Mouse (Mus musculus): ENCODE measurements around the gene Wdr35. TPM values are rescaled to one million over a fixed set of nuclear protein-coding genes. Genes with fewer than 3 reads are reported as not detected.
"Not testable (repeated sequence)": the region's sequence is repeated elsewhere in the genome, so short reads cannot be mapped to it uniquely, and the experiment has no call there.

The Wdr35 gene
- polyA plus RNA-seq, 1 experiment from 2014 or later, result 27.1 TPM

GRCm38 (mm10) chr12:9016376-9016775, 42.7 kb downstream of the Wdr35 start:
- no peaks in the 10 kb centered on the region for H3K27me3 ChIP-seq
- H3K9ac ChIP-seq (replicated peaks), result no peak overlapping the region
- 94% methylated on average over 9 of the region's 9 CpGs for WGBS
- no peak for ATAC-seq (ENCODE audit: low FRiP score, low read depth)
- H3K36me3 ChIP-seq, result peaks cover 24% of the 10 kb centered on the region
- no peak overlapping the region for H3K4me2 ChIP-seq (replicated peaks)
- H3K9me3 ChIP-seq, result no peaks in the 10 kb centered on the region
- no peak overlapping the region for H3K4me3 ChIP-seq
- no peaks in the 10 kb centered on the region for H3K4me1 ChIP-seq
- H3K27ac ChIP-seq (replicated peaks), result no peak overlapping the region

GRCm38 (mm10) chr12:9020431-9020830, 46.7 kb downstream of the Wdr35 start:
- no peaks in the 10 kb centered on the region for H3K9me3 ChIP-seq
- H3K4me3 ChIP-seq, result no peak overlapping the region
- H3K27ac ChIP-seq (replicated peaks), result no peak overlapping the region
- ATAC-seq (ENCODE audit: low FRiP score, low read depth), result no peak
- 95% methylated on average over 8 of the region's 8 CpGs for WGBS
- H3K9ac ChIP-seq (replicated peaks), result no peak overlapping the region
- H3K36me3 ChIP-seq, result peaks cover 20% of the 10 kb centered on the region
- no peak overlapping the region for H3K4me2 ChIP-seq (replicated peaks)
- H3K27me3 ChIP-seq, result no peaks in the 10 kb centered on the region
- no peaks in the 10 kb centered on the region for H3K4me1 ChIP-seq

- no peak overlapping the region for H3K9ac ChIP-seq (replicated peaks)
- no peak overlapping the region for H3K4me2 ChIP-seq (replicated peaks)
- H3K36me3 ChIP-seq, result peaks cover 20% of the 10 kb centered on the region
- H3K27me3 ChIP-seq, result no peaks in the 10 kb centered on the region
- H3K27ac ChIP-seq (replicated peaks), result no peak overlapping the region
- H3K4me1 ChIP-seq, result no peaks in the 10 kb centered on the region
- no peak for ATAC-seq (ENCODE audit: low FRiP score, low read depth)
- 82% methylated on average over 3 of the region's 3 CpGs for WGBS
- H3K4me3 ChIP-seq, result no peak overlapping the region
- H3K9me3 ChIP-seq, result no peaks in the 10 kb centered on the region
These were observed 47.3 kb downstream of the Wdr35 start for GRCm38 (mm10) chr12:9020986-9021385.

GRCm38 (mm10) chr12:9023031-9023430, 49.3 kb downstream of the Wdr35 start:
- Histone ChIP-seq H3K36me3 (peaks cover 23% of the 10 kb centered on the region), H3K4me1 (no peaks in the 10 kb centered on the region), H3K9me3 (no peaks in the 10 kb centered on the region), H3K27ac (replicated peaks) (no peak overlapping the region), H3K4me2 (replicated peaks) (no peak overlapping the region), H3K4me3 (no peak overlapping the region), H3K9ac (replicated peaks) (no peak overlapping the region), H3K27me3 (no peaks in the 10 kb centered on the region)
- WGBS, result 70% methylated on average over 4 of the region's 4 CpGs
- ATAC-seq (ENCODE audit: low FRiP score, low read depth), result no peak

GRCm38 (mm10) chr12:9024071-9024470, 50.4 kb downstream of the Wdr35 start:
- no peak overlapping the region for H3K4me3 ChIP-seq
- H3K9me3 ChIP-seq, result no peaks in the 10 kb centered on the region
- no peaks in the 10 kb centered on the region for H3K27me3 ChIP-seq
- no peaks in the 10 kb centered on the region for H3K4me1 ChIP-seq
- peaks cover 20% of the 10 kb centered on the region for H3K36me3 ChIP-seq
- no peak for ATAC-seq (ENCODE audit: low FRiP score, low read depth)
- H3K27ac ChIP-seq (replicated peaks), result no peak overlapping the region
- WGBS, result 93% methylated on average over 14 of the region's 14 CpGs
- H3K4me2 ChIP-seq (replicated peaks), result no peak overlapping the region
- H3K9ac ChIP-seq (replicated peaks), result no peak overlapping the region

GRCm38 (mm10) chr12:9024736-9025135, 51.0 kb downstream of the Wdr35 start:
- Histone ChIP-seq H3K27me3 (no peaks in the 10 kb centered on the region), H3K36me3 (peaks cover 16% of the 10 kb centered on the region), H3K4me1 (no peaks in the 10 kb centered on the region), H3K9ac (replicated peaks) (no peak overlapping the region), H3K27ac (replicated peaks) (no peak overlapping the region), H3K4me2 (replicated peaks) (no peak overlapping the region), H3K4me3 (no peak overlapping the region), H3K9me3 (no peaks in the 10 kb centered on the region)
- ATAC-seq (ENCODE audit: low FRiP score, low read depth), result no peak
- 89% methylated on average over 13 of the region's 13 CpGs for WGBS

- no peak overlapping the region for H3K4me2 ChIP-seq (replicated peaks)
- no peaks in the 10 kb centered on the region for H3K9me3 ChIP-seq
- H3K4me3 ChIP-seq, result no peak overlapping the region
- H3K36me3 ChIP-seq, result peaks cover 16% of the 10 kb centered on the region
- peaks cover 7% of the 10 kb centered on the region for H3K4me1 ChIP-seq
- no peak overlapping the region for H3K27ac ChIP-seq (replicated peaks)
- no peaks in the 10 kb centered on the region for H3K27me3 ChIP-seq
- no peak overlapping the region for H3K9ac ChIP-seq (replicated peaks)
- ATAC-seq (ENCODE audit: low FRiP score, low read depth), result no peak
These were observed 53.2 kb downstream of the Wdr35 start for GRCm38 (mm10) chr12:9026843-9027242.

GRCm38 (mm10) chr12:9028816-9029215, 55.1 kb downstream of the Wdr35 start:
- H3K4me1 ChIP-seq; H3K27me3 ChIP-seq; H3K9ac ChIP-seq (replicated peaks); H3K4me3 ChIP-seq; H3K9me3 ChIP-seq; H3K27ac ChIP-seq (replicated peaks); ATAC-seq (ENCODE audit: low FRiP score, low read depth); H3K4me2 ChIP-seq (replicated peaks): not testable (repeated sequence)
- 94% methylated on average over 7 of the region's 7 CpGs for WGBS
- H3K36me3 ChIP-seq, result peaks cover 16% of the 10 kb centered on the region

- peaks cover 7% of the 10 kb centered on the region for H3K4me1 ChIP-seq
- no peaks in the 10 kb centered on the region for H3K27me3 ChIP-seq
- 67% methylated on average over 4 of the region's 4 CpGs for WGBS
- peak; percentile 68 for ATAC-seq (ENCODE audit: low FRiP score, low read depth)
- peak overlapping the region; percentile 71 for H3K4me3 ChIP-seq
- H3K36me3 ChIP-seq, result peaks cover 16% of the 10 kb centered on the region
- no peak overlapping the region for H3K9ac ChIP-seq (replicated peaks)
- no peaks in the 10 kb centered on the region for H3K9me3 ChIP-seq
- peak overlapping the region; percentile 99 for H3K27ac ChIP-seq (replicated peaks)
- peak overlapping the region; percentile 69 for H3K4me2 ChIP-seq (replicated peaks)
These were observed 55.8 kb downstream of the Wdr35 start for GRCm38 (mm10) chr12:9029506-9029887.

GRCm38 (mm10) chr12:9029888-9030723, 56.4 kb downstream of the Wdr35 start, which contains the start of gene Ttc32:
TSS of gene Ttc32 (plus strand) at chr12:9029997.
- peak within 1 kb of the TSS; percentile 69 for H3K4me2 ChIP-seq (replicated peaks)
- H3K9me3 ChIP-seq, result no peaks in the 10 kb centered on the region
- WGBS, result under 1% methylated on average over 65 of the region's 69 CpGs
- H3K4me3 ChIP-seq, result peak within 1 kb of the TSS; percentile 71
- H3K36me3 ChIP-seq, result peaks cover 12% of the 10 kb centered on the region
- peak within 1 kb of the TSS; percentile 81 for H3K9ac ChIP-seq (replicated peaks)
- H3K4me1 ChIP-seq, result peaks cover 7% of the 10 kb centered on the region
- H3K27ac ChIP-seq (replicated peaks), result peak within 1 kb of the TSS; percentile 99
- H3K27me3 ChIP-seq, result no peaks in the 10 kb centered on the region
- peak; percentile 96 for ATAC-seq (ENCODE audit: low FRiP score, low read depth)

- 0 out of 2 replicates have a peak overlapping the region, but pooled peaks have one; percentile 99 for H3K27ac ChIP-seq (replicated peaks)
- ATAC-seq (ENCODE audit: low FRiP score, low read depth), result no peak
- peak overlapping the region; percentile 81 for H3K9ac ChIP-seq (replicated peaks)
- peaks cover 12% of the 10 kb centered on the region for H3K36me3 ChIP-seq
- H3K4me1 ChIP-seq, result peaks cover 7% of the 10 kb centered on the region
- peak overlapping the region; percentile 69 for H3K4me2 ChIP-seq (replicated peaks)
- no peaks in the 10 kb centered on the region for H3K27me3 ChIP-seq
- H3K4me3 ChIP-seq, result peak overlapping the region; percentile 71
- WGBS, result 74% methylated on average over 8 of the region's 8 CpGs
- H3K9me3 ChIP-seq, result no peaks in the 10 kb centered on the region
These were observed 57.5 kb downstream of the Wdr35 start for GRCm38 (mm10) chr12:9031166-9031565.

- H3K4me1 ChIP-seq, result peaks cover 7% of the 10 kb centered on the region
- H3K4me2 ChIP-seq (replicated peaks), result no peak overlapping the region
- ATAC-seq (ENCODE audit: low FRiP score, low read depth), result no peak
- H3K9me3 ChIP-seq, result no peaks in the 10 kb centered on the region
- H3K27me3 ChIP-seq, result no peaks in the 10 kb centered on the region
- no peak overlapping the region for H3K4me3 ChIP-seq
- no peak overlapping the region for H3K9ac ChIP-seq (replicated peaks)
- no peak overlapping the region for H3K27ac ChIP-seq (replicated peaks)
- H3K36me3 ChIP-seq, result peaks cover 4% of the 10 kb centered on the region
These were observed 59.4 kb downstream of the Wdr35 start for GRCm38 (mm10) chr12:9033140-9033539.

Data from midbrain, embryonic 12.5 days (tissue).